Mouse (Mus musculus) MEL (cell line): Measurements from ENCODE around the gene Rps3.

Experiments
- BHLHE40 ChIP-seq: IDR thresholded peaks from 2 replicates; pipeline ENCODE4 v1.6.1; 2012; ENCODE audit warnings: low read depth, mild to moderate bottlenecking, inconsistent platforms, low read length, improper control_type of control experiment, borderline replicate concordance
- CHD2 ChIP-seq: IDR thresholded peaks from 2 replicates; pipeline ENCODE4 v1.6.1; 2011; ENCODE audit warnings: low read length, improper control_type of control experiment
- CTCF ChIP-seq, 3 experiments: IDR thresholded peaks in 2 of 3; conservative IDR thresholded peaks in 1 of 3; 2 replicates each; pipeline ENCODE4 v1.5.1; 2011 to 2012; ENCODE audit warnings: low read length in 3 of 3, low read depth in 2 of 3, mild to moderate bottlenecking in 2 of 3, improper control_type of control experiment in 1 of 3, inconsistent platforms in 1 of 3, mixed read lengths in 1 of 3, moderate library complexity in 1 of 3; ENCODE audit not compliant: control insufficient read depth in 1 of 3, insufficient read depth in 1 of 3, poor library complexity in 1 of 3, severe bottlenecking in 1 of 3
- ETS1 ChIP-seq: IDR thresholded peaks from 2 replicates; pipeline ENCODE4 v1.6.1; 2012; ENCODE audit warnings: low read depth, mild to moderate bottlenecking, inconsistent platforms, low read length, improper control_type of control experiment, moderate library complexity
- MAFK ChIP-seq: IDR thresholded peaks from 2 replicates; pipeline ENCODE4 v1.6.1; 2011; ENCODE audit warnings: low read depth, mild to moderate bottlenecking, low read length, improper control_type of control experiment, borderline replicate concordance
- MAX ChIP-seq: IDR thresholded peaks from 2 replicates; pipeline ENCODE4 v1.6.1; 2011; ENCODE audit warnings: low read length, improper control_type of control experiment
- POLR2A ChIP-seq, 2 experiments: IDR thresholded peaks; 2 replicates each; pipeline ENCODE4 v1.6.1; 2011 to 2012; ENCODE audit warnings: low read length in 2 of 2, mild to moderate bottlenecking in 2 of 2, control low read depth in 1 of 2, improper control_type of control experiment in 1 of 2, low read depth in 1 of 2, moderate library complexity in 1 of 2; ENCODE audit not compliant: control insufficient read depth in 1 of 2, insufficient read depth in 1 of 2, poor library complexity in 1 of 2
- POLR2AphosphoS5 ChIP-seq: IDR thresholded peaks from 2 replicates; pipeline ENCODE4 v1.6.1; 2012; ENCODE audit warnings: low read depth, borderline replicate concordance, mild to moderate bottlenecking, inconsistent platforms, low read length, moderate library complexity, mixed read lengths
- RCOR1 ChIP-seq: IDR thresholded peaks from 2 replicates; pipeline ENCODE4 v1.6.1; 2012; ENCODE audit warnings: low read depth, mild to moderate bottlenecking, inconsistent platforms, low read length, improper control_type of control experiment
- TBP ChIP-seq: IDR thresholded peaks from 2 replicates; pipeline ENCODE4 v1.8.0; 2011; ENCODE audit warnings: low read depth, low read length, improper control_type of control experiment
- ZMIZ1 ChIP-seq: IDR thresholded peaks from 2 replicates; pipeline ENCODE4 v1.6.1; 2012; ENCODE audit warnings: low read depth, mild to moderate bottlenecking, inconsistent platforms, low read length, improper control_type of control experiment, moderate library complexity

- TF ChIP-seq CTCF (IDR thresholded peaks at IDR 0.05 in 2 of 3, conservative IDR thresholded peaks at IDR 0.05 in 1 of 3; ENCODE audit: control insufficient read depth in 1 of 3, insufficient read depth in 1 of 3, low read depth in 2 of 3, low read length in 3 of 3, poor library complexity in 1 of 3, severe bottlenecking in 1 of 3) (no peak), POLR2A (IDR thresholded peaks at IDR 0.05; ENCODE audit: control insufficient read depth in 1 of 2, insufficient read depth in 1 of 2, low read depth in 1 of 2, low read length in 2 of 2, poor library complexity in 1 of 2) (no peak), POLR2AphosphoS5 (no peak), ETS1 (no peak), TBP (peak; percentile 49; the same call in 1 of the 2 replicates), BHLHE40 (no peak), RCOR1 (no peak), ZMIZ1 (no peak), MAFK (no peak), MAX (no peak), CHD2 (no peak)
Measured at GRCm38 (mm10) chr7:99475562-99475911, 8.0 kb downstream of the Rps3 start.
